Mouse (Mus musculus) small intestine, adult 2 months (tissue): ENCODE results near the gene Kpna7.

ENCODE experiments used
- CTCF ChIP-seq: fragments of 200-500 bp; IDR thresholded peaks from 2 replicates; pipeline ENCODE4 v1.5.1; 2012; ENCODE audit warnings: low read depth, mild to moderate bottlenecking, control low read depth, inconsistent platforms, low read length, moderate library complexity, mixed read lengths; ENCODE audit not compliant: insufficient replicate concordance, insufficient read length; ENCODE audit errors: extremely low read depth
- POLR2A ChIP-seq: fragments of 200-500 bp; IDR thresholded peaks from 2 replicates; pipeline ENCODE4 v1.6.1; 2012; ENCODE audit warnings: low read depth, mild to moderate bottlenecking, control low read depth, inconsistent platforms, low read length, moderate library complexity

- TF ChIP-seq POLR2A (no peak), CTCF (no peak)
These were observed 141.4 kb downstream of the Kpna7 start for GRCm38 (mm10) chr5:144942431-144942830.
